Mouse (Mus musculus): ENCODE results near the gene Hoxa5. TPM values are rescaled to one million over a fixed set of nuclear protein-coding genes. Genes with fewer than 3 reads are reported as not detected.

Hoxa5 gene
- total and polyA plus RNA-seq, 3 experiments, result 0.83 to 4.1 (median 1.5) TPM

- no peaks in the 10 kb centered on the region for H3K79me2 ChIP-seq (replicated peaks; ENCODE audit: control insufficient read depth, extremely low read depth, insufficient read depth, poor library complexity, severe bottlenecking)
- H3K4me3 ChIP-seq (replicated peaks in 1 of 3; ENCODE audit: low read depth in 2 of 3, low read length in 2 of 3, poor library complexity in 1 of 3), result no peak overlapping the region
- dilution Hi-C loops (cut with MboI; ENCODE audit: extremely low pct_ligation_motif_present, extremely low pct_unique_long_range_greater_than_20kb, low sequenced_read_pairs) (no loop called here), in situ Hi-C loops (cut with MboI; ENCODE audit: low pct_ligation_motif_present, low pct_unique_long_range_greater_than_20kb, low sequenced_read_pairs) (no loop called here)
- H3K9me3 ChIP-seq (replicated peaks; ENCODE audit: low read length), result no peaks in the 10 kb centered on the region
- DNase-seq (ENCODE audit: extremely low read depth), result no peak
- no peaks in the 10 kb centered on the region for H3K27me3 ChIP-seq (replicated peaks)
- H3K27ac ChIP-seq (ENCODE audit: insufficient read depth, low read depth), result no peak overlapping the region
- no peak overlapping the region for H3K9ac ChIP-seq (ENCODE audit: insufficient read depth, low read depth)
- no peak for TF ChIP-seq IRF4 (IDR thresholded peaks at IDR 0.05; ENCODE audit: low read depth, low read length)
- TF ChIP-seq MAFK (IDR thresholded peaks at IDR 0.05; ENCODE audit: insufficient replicate concordance, low read length), result no peak
- no peak for TF ChIP-seq MAZ (IDR thresholded peaks at IDR 0.05; ENCODE audit: low read depth, low read length)
- no peak for TF ChIP-seq UBTF (IDR thresholded peaks at IDR 0.05; ENCODE audit: low read depth, low read length)
- no peak for TF ChIP-seq SMC3 (IDR thresholded peaks at IDR 0.05; ENCODE audit: low read depth, low read length)
- no peak for TF ChIP-seq ZMIZ1 (IDR thresholded peaks at IDR 0.05; ENCODE audit: low read depth, low read length)
- no peak for TF ChIP-seq PAX5 (IDR thresholded peaks at IDR 0.05; ENCODE audit: low read length)
- TF ChIP-seq TBP (conservative IDR thresholded peaks at IDR 0.05; ENCODE audit: low read depth, low read length), result no peak
- no peak for TF ChIP-seq GABPA (IDR thresholded peaks at IDR 0.05; ENCODE audit: insufficient replicate concordance, low read depth, low read length)
- TF ChIP-seq ELF1 (IDR thresholded peaks at IDR 0.05; ENCODE audit: low read depth, low read length), result no peak
- TF ChIP-seq MYC (IDR thresholded peaks at IDR 0.05; ENCODE audit: low read depth, low read length), result no peak
- no peak for TF ChIP-seq ZNF384 (IDR thresholded peaks at IDR 0.05; ENCODE audit: low read depth, low read length)
- H3K4me2 ChIP-seq (ENCODE audit: insufficient read depth, low read depth, poor library complexity, severe bottlenecking), result no peak overlapping the region
- no peaks in the 10 kb centered on the region for H3K36me3 ChIP-seq (replicated peaks in 1 of 2; ENCODE audit: control insufficient read depth in 1 of 2, insufficient read depth in 1 of 2, low read length in 1 of 2)
- H3K4me1 ChIP-seq (ENCODE audit: control insufficient read depth in 1 of 2, insufficient read depth in 2 of 2), result no peaks in the 10 kb centered on the region
Observed at GRCm38 (mm10) chr6:52183311-52184080, 20.9 kb downstream of the Hoxa5 start.

GRCm38 (mm10) chr6:52182793-52183192 lies 21.6 kb downstream of the Hoxa5 start:
- Histone ChIP-seq H3K27ac (ENCODE audit: insufficient read depth, low read depth) (no peak overlapping the region), H3K79me2 (replicated peaks; ENCODE audit: control insufficient read depth, extremely low read depth, insufficient read depth, poor library complexity, severe bottlenecking) (no peaks in the 10 kb centered on the region), H3K9me3 (replicated peaks; ENCODE audit: low read length) (no peaks in the 10 kb centered on the region), H3K36me3 (replicated peaks in 1 of 2; ENCODE audit: control insufficient read depth in 1 of 2, insufficient read depth in 1 of 2, low read length in 1 of 2) (no peaks in the 10 kb centered on the region), H3K4me2 (ENCODE audit: insufficient read depth, low read depth, poor library complexity, severe bottlenecking) (no peak overlapping the region), H3K27me3 (replicated peaks) (no peaks in the 10 kb centered on the region), H3K9ac (ENCODE audit: insufficient read depth, low read depth) (no peak overlapping the region), H3K4me3 (replicated peaks in 1 of 3; ENCODE audit: low read depth in 2 of 3, low read length in 2 of 3, poor library complexity in 1 of 3) (no peak overlapping the region), H3K4me1 (ENCODE audit: control insufficient read depth in 1 of 2, insufficient read depth in 2 of 2) (no peaks in the 10 kb centered on the region)
- no peak for TF ChIP-seq RAD21 (IDR thresholded peaks at IDR 0.05; ENCODE audit: low read depth, low read length)
- no peak for TF ChIP-seq JUND (conservative IDR thresholded peaks at IDR 0.05; ENCODE audit: low read depth, low read length)
- no peak for TF ChIP-seq MXI1 (IDR thresholded peaks at IDR 0.05; ENCODE audit: low read depth, low read length)
- TF ChIP-seq CHD2 (IDR thresholded peaks at IDR 0.05; ENCODE audit: low read length), result no peak
- no peak for TF ChIP-seq EP300 (IDR thresholded peaks at IDR 0.05; ENCODE audit: low read length)
- TF ChIP-seq CTCF (conservative IDR thresholded peaks at IDR 0.05 in 1 of 2, IDR thresholded peaks at IDR 0.05 in 1 of 2; ENCODE audit: low read depth in 2 of 2, low read length in 2 of 2), result no peak
- TF ChIP-seq MYC (IDR thresholded peaks at IDR 0.05; ENCODE audit: low read depth, low read length), result no peak
- DNase-seq (ENCODE audit: extremely low read depth), result no peak
- dilution Hi-C loops (cut with MboI; ENCODE audit: extremely low pct_ligation_motif_present, extremely low pct_unique_long_range_greater_than_20kb, low sequenced_read_pairs) (no loop called here), in situ Hi-C loops (cut with MboI; ENCODE audit: low pct_ligation_motif_present, low pct_unique_long_range_greater_than_20kb, low sequenced_read_pairs) (no loop called here)
